Mouse (Mus musculus) kidney, adult 2 months (tissue): Measurements from ENCODE around the gene Galnt10. TPM values are rescaled to one million over a fixed set of nuclear protein-coding genes. Genes with fewer than 3 reads are reported as not detected.

Experiments used
- DNase-seq: peaks from one replicate; pipeline ENCODE4 v3.0.0; 2021
- H3K27ac ChIP-seq: fragments of 200-500 bp; 2 replicates; pipeline ENCODE4 v1.5.1; 2012; ENCODE audit warnings: low read depth, low read length, control low read depth, inconsistent platforms; ENCODE audit not compliant: insufficient read depth
- H3K27me3 ChIP-seq: fragments of 200-500 bp; replicated peaks from 2 replicates; pipeline ENCODE4 v1.6.1; 2012; ENCODE audit warnings: mild to moderate bottlenecking, moderate library complexity, low read length, inconsistent platforms; ENCODE audit not compliant: control insufficient read depth, insufficient read depth
- H3K36me3 ChIP-seq: fragments of 200-500 bp; 2 replicates; pipeline ENCODE4 v1.6.1; 2012; ENCODE audit warnings: mild to moderate bottlenecking, moderate library complexity, low read length, inconsistent platforms; ENCODE audit not compliant: control insufficient read depth, insufficient read depth
- H3K4me1 ChIP-seq: fragments of 200-500 bp; 2 replicates; pipeline ENCODE4 v1.6.1; 2011; ENCODE audit warnings: low read length; ENCODE audit not compliant: control insufficient read depth, insufficient read depth
- H3K4me3 ChIP-seq: fragments of 200-500 bp; 2 replicates; pipeline ENCODE4 v1.5.1; 2011; ENCODE audit warnings: mild to moderate bottlenecking, low read depth, low read length, control low read depth; ENCODE audit not compliant: insufficient read depth
- CTCF ChIP-seq: fragments of 200-500 bp; conservative IDR thresholded peaks from 2 replicates; pipeline ENCODE4 v1.5.1; 2011; ENCODE audit warnings: low read depth, mild to moderate bottlenecking, control low read depth, low read length, moderate library complexity, mixed read lengths; ENCODE audit not compliant: insufficient read depth, insufficient read length
- POLR2A ChIP-seq: fragments of 200-500 bp; IDR thresholded peaks from one replicate; pipeline ENCODE4 v1.6.1; 2011; ENCODE audit warnings: low read depth, low read length, control low read depth
- WGBS: fragments of 180-500 bp; shearing (Covaris S2); methylation state at CpG from one replicate; pipeline ENCODE4 v1.1.7; 2018; 5-methylcytosine and 5-hydroxymethylcytosine counted together
- polyA plus RNA-seq: library from polyadenylated mRNA; depleted of rRNA; stranded (reverse); fragments of >200 nt; gene quantifications from 2 replicates; pipeline ENCODE4 v1.2.3, GENCODE M21; 2012

The Galnt10 gene
- polyA plus RNA-seq, 1 experiment: 11.1 TPM

DNA sequence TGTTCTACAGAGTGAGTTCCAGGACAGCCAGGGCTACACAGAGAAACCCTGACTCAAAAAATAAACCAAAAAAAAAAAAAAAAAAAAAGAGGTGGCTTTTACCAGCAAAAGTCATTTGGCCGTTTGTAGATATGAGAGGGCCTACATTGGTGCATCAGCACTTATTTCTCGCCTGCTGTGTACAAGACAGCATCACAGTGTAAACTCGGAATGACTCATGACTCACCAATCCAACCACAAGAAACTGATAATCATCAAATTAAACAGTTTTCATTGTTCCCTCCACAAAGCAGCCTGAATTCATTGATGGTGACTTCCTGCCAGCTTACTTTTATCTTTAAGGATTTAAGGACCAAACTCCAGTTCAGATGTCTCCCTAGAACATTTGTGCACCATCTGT is 159.8 kb downstream of the Galnt10 start:
- H3K36me3 ChIP-seq: 0 out of 2 replicates have a peak, but pooled peaks cover 2% of the 10 kb centered on the region
- no peaks in the 10 kb centered on the region for H3K27me3 ChIP-seq
- DNase-seq: no peak
- WGBS: 79% methylated on average over 3 of the region's 3 CpGs
- TF ChIP-seq CTCF: no peak
- no peak for TF ChIP-seq POLR2A
- H3K4me3 ChIP-seq: no peak overlapping the region
- H3K4me1 ChIP-seq: peaks cover 4% of the 10 kb centered on the region; the same call in 1 of the 2 replicates
- no peak overlapping the region for H3K27ac ChIP-seq

DNA sequence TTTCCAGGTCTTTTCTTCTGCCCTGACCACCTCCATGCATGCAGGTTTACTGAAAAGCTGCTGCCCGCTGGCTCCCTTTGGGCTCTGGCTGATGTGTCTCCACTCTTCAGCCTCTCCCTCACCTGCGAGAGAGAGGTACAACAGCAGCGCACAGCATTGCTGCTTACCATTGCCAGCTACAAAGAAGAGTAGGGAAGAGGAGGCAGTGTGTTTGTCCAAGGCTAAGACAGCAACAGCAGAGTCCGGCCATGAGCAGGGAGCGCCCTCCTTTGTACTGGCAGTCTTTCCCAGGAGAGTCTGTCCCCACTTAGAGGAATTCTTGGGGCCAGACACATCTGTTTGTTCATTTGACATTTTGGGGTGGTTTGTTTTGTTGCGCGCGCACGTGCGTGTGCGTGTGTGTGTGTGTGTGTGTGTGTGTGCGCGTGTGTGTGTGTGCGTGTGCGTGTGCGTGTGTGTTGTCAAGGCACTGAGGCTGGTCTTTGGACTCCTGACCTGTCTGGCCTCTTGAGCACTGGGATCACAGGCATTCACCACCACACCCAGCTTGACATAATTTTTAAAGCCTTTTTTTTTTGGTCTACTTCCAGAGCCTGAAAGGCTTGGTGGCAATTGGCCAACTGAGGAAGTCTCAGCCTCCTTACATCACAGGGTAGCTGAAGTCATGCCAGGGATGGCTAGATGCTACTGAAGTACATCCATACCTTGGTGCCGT is 163.9 kb downstream of the Galnt10 start:
- 0 out of 2 replicates have a peak, but pooled peaks cover 2% of the 10 kb centered on the region for H3K36me3 ChIP-seq
- DNase-seq: peak; percentile 8
- no peaks in the 10 kb centered on the region for H3K27me3 ChIP-seq

DNA sequence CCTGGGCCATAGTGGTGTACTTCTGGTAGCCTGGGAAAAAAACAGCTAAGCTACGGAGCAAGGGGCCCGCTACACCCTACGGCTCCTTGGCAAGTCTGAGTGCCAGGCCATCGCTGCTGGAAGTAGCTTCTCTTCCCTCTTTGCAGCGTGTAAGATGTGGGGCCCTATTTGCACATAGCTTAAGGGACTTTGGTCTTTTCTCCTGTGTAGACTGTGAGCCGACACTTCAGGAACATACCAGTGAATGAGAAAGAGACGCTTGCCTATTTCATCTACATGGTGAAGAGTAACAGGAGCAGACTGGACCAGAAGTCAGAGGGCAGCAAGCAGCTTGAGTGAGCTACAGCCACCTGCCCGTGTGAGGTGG is 164.5 kb downstream of the Galnt10 start:
- no peak overlapping the region for H3K27ac ChIP-seq
- no peak for DNase-seq
- no peak for TF ChIP-seq CTCF
- no peak for TF ChIP-seq POLR2A
- H3K4me1 ChIP-seq: no peaks in the 10 kb centered on the region
- H3K36me3 ChIP-seq: 0 out of 2 replicates have a peak, but pooled peaks cover 2% of the 10 kb centered on the region
- no peak overlapping the region for H3K4me3 ChIP-seq
- H3K27me3 ChIP-seq: no peaks in the 10 kb centered on the region
- WGBS: 84% methylated on average over 8 of the region's 8 CpGs

More for the DNA sequence above, 163.9 kb downstream of the Galnt10 start:
- WGBS: 87% methylated on average over 17 of the region's 17 CpGs
- Histone ChIP-seq H3K27ac (no peak overlapping the region), H3K4me3 (no peak overlapping the region), H3K4me1 (no peaks in the 10 kb centered on the region)
- TF ChIP-seq POLR2A (no peak), CTCF (no peak)

DNA sequence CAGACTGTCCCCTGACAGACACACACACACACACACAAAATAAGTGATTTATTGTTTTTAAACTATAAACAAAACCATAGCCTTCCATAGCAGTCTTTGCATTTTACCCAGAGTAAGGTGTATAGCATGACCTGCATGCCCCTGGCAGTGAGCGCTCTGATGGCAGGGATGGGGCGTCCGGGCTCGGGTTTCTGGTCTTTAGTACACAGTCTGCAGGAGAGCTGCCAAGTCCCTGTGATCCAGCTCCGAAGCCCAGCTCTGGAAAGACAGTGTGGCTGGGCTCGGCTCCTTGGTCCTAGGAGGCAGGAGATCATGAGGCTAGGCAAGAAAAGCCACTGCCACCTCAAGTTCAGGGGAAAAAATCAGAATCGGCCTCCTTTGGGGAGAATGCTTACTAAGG is 165.8 kb downstream of the Galnt10 start:
- 79% methylated on average over 7 of the region's 7 CpGs for WGBS
- H3K27me3 ChIP-seq: no peaks in the 10 kb centered on the region
- H3K27ac ChIP-seq: no peak overlapping the region
- TF ChIP-seq POLR2A (no peak), CTCF (no peak)
- H3K4me1 ChIP-seq: no peaks in the 10 kb centered on the region
- 0 out of 2 replicates have a peak, but pooled peaks cover 2% of the 10 kb centered on the region for H3K36me3 ChIP-seq
- DNase-seq: no peak
- H3K4me3 ChIP-seq: no peak overlapping the region

GRCm38 (mm10) chr11:57812212-57812611 is 167.0 kb downstream of the Galnt10 start:
- no peak for DNase-seq
- Histone ChIP-seq H3K27ac (no peak overlapping the region), H3K4me1 (no peaks in the 10 kb centered on the region), H3K4me3 (no peak overlapping the region), H3K36me3 (0 out of 2 replicates have a peak, but pooled peaks cover 2% of the 10 kb centered on the region), H3K27me3 (no peaks in the 10 kb centered on the region)
- no peak for TF ChIP-seq POLR2A
- TF ChIP-seq CTCF: no peak
- 98% methylated on average over 8 of the region's 8 CpGs for WGBS

- DNase-seq: no peak
- no peaks in the 10 kb centered on the region for H3K36me3 ChIP-seq
- H3K4me3 ChIP-seq: no peak overlapping the region
- no peak for TF ChIP-seq CTCF
- TF ChIP-seq POLR2A: no peak
- no peaks in the 10 kb centered on the region for H3K4me1 ChIP-seq
- 91% methylated on average over 3 of the region's 3 CpGs for WGBS
- no peaks in the 10 kb centered on the region for H3K27me3 ChIP-seq
- no peak overlapping the region for H3K27ac ChIP-seq
These were observed 168.4 kb downstream of the Galnt10 start for GRCm38 (mm10) chr11:57813641-57814040.

GRCm38 (mm10) chr11:57818189-57818588 is 172.9 kb downstream of the Galnt10 start:
- 86% methylated on average over 4 of the region's 4 CpGs for WGBS
- no peaks in the 10 kb centered on the region for H3K27me3 ChIP-seq
- H3K27ac ChIP-seq: no peak overlapping the region
- no peak overlapping the region for H3K4me3 ChIP-seq
- TF ChIP-seq CTCF (no peak), POLR2A (no peak)
- DNase-seq: no peak
- H3K4me1 ChIP-seq: no peaks in the 10 kb centered on the region
- H3K36me3 ChIP-seq: no peaks in the 10 kb centered on the region
